Mouse (Mus musculus) megakaryocyte progenitor cell, adult 5-6 weeks (primary cell): ENCODE data around the gene Lyrm2. TPM values are rescaled to one million over a fixed set of nuclear protein-coding genes. Genes with fewer than 3 reads are reported as not detected.

Experiments
- total RNA-seq, 2 experiments: library from RNA; stranded (forward) in 1 of 2; stranded (reverse) in 1 of 2; fragments of 157-497, 149-512 nt in 1 of 2; fragments of 200-1000 nt in 1 of 2; gene quantifications; 2 replicates each; pipeline versions ENCODE4 v1.2.3 to v1.2.4; 2015 to 2017

Gene Lyrm2
- total RNA-seq, 2 experiments from 2014 or later: 16.4 to 58.5 TPM

Other genes with a start within 250 kb of the Lyrm2 start
- gene Gja10, start 197.5 kb upstream of the Lyrm2 start, total RNA-seq (2015): not detected in 2 replicates
- 0.12 TPM in 1 of 2 replicates, not detected in the other for gene Gja10, start 197.5 kb upstream of the Lyrm2 start, total RNA-seq (2017)
- gene Casp8ap2, start 184.8 kb upstream of the Lyrm2 start, total RNA-seq (2015): 39.1 and 46.3 TPM in 2 replicates
- 44.9 and 53.8 TPM in 2 replicates for gene Casp8ap2, start 184.8 kb upstream of the Lyrm2 start, total RNA-seq (2017)
- gene Mdn1, start 143.1 kb upstream of the Lyrm2 start, total RNA-seq (2015): 40.5 and 72.6 TPM in 2 replicates
- 29.2 and 62.6 TPM in 2 replicates for gene Mdn1, start 143.1 kb upstream of the Lyrm2 start, total RNA-seq (2017)
- gene Ankrd6, start 150.6 kb downstream of the Lyrm2 start, total RNA-seq (2015): 0.59 and 0.76 TPM in 2 replicates
- gene Ankrd6, start 150.6 kb downstream of the Lyrm2 start, total RNA-seq (2017): 0.92 and 0.95 TPM in 2 replicates
- not detected in 2 replicates for gene Rragd, start 182.8 kb downstream of the Lyrm2 start, total RNA-seq (2015)
- 0.10 TPM in 1 of 2 replicates, not detected in the other for gene Rragd, start 182.8 kb downstream of the Lyrm2 start, total RNA-seq (2017)
- gene Ube2j1, start 231.2 kb downstream of the Lyrm2 start, total RNA-seq (2015): 52.8 and 54.9 TPM in 2 replicates
- 48.5 and 48.9 TPM in 2 replicates for gene Ube2j1, start 231.2 kb downstream of the Lyrm2 start, total RNA-seq (2017)